Mouse (Mus musculus): Measurements from ENCODE around the gene Tmem216.

DNA sequence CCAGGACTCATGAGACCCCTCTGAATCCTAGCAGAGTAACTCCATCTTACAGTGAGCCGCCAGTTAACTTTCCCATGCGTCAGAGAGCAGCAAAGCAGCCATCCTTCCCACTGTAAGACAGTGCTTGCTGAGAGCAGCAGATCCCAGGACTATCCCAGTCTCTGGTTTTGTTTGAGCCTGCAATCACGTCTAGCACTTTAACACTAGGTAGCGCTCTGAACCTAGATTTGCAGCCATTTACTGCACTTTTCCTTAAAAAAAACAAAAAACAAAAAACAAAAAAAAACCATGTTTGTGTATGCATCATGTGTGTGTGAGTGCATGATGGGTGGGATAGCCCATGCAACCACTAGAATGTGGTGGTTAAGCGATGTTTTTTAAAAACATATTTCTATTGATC, 4.1 kb upstream of the Tmem216 start:
- TF ChIP-seq MAFK (IDR thresholded peaks at IDR 0.05; ENCODE audit: insufficient read depth, low read depth, low read length) (no peak), CHD2 (IDR thresholded peaks at IDR 0.05; ENCODE audit: low read depth, low read length) (no peak), ZC3H11A (IDR thresholded peaks at IDR 0.05; ENCODE audit: borderline replicate concordance, low read depth, low read length) (no peak), HCFC1 (IDR thresholded peaks at IDR 0.05; ENCODE audit: borderline replicate concordance, insufficient read depth, low read length) (no peak)
